Mouse (Mus musculus) liver, embryonic 14.5 days (tissue): ENCODE results near the gene Gm48551.

Experiments
- CTCF ChIP-seq: IDR thresholded peaks from 2 replicates; pipeline ENCODE4 v1.5.1; 2016; ENCODE audit warnings: antibody characterized with exemption, low read depth, control low read depth
- EP300 ChIP-seq: IDR thresholded peaks from 2 replicates; pipeline ENCODE4 v1.6.1; 2016; ENCODE audit warnings: antibody characterized with exemption, low read depth

GRCm38 (mm10) chr10:81434361-81435263 is 50.3 kb downstream of the Gm48551 start:
- TF ChIP-seq EP300 = no peak
- TF ChIP-seq CTCF = no peak
